Mouse (Mus musculus) T-helper 17 cell (primary cell): ENCODE measurements around the gene Olfr1177-ps.

Source experiments
- in situ Hi-C, 2 experiments: fragments of 300-600 bp; cut with MboI, MseI; formaldehyde crosslinking; loops; 1 replicate in 1 of 2; 2 replicates in 1 of 2; pipeline ENCODE4 v1.15.1; 2025; ENCODE audit warnings: high pct_unique_total_duplicates in 2 of 2

Olfr1177-ps gene

DNA sequence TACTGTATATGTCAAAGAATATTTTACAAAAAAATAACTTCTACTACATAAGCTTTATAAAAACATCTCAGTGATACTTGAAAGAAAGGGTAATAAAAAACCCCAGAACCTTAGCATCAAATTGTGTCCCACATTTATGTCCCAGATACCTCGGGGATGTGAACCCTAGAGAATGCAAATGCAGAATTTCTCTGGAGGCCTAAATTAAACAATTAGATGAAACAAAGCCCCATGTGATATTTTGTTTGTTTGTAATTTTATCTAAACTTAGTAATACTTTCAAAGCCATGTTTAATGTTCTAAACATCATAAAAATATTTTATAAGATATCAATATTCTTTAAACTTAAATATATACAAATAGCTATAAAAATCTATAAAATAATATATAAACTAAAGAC, at the start of gene Olfr1177-ps:
Olfr1177-ps (minus strand) TSS at position 101 of the 400 bp plus-strand sequence.
- in situ Hi-C loops, result no loop called here

- in situ Hi-C loops, result no loop called here
Measured at GRCm38 (mm10) chr2:88386762-88387161, 40.5 kb upstream of the Olfr1177-ps start, which contains the start of gene Olfr1178. Olfr1178 (plus strand) TSS chr2:88387062.

DNA sequence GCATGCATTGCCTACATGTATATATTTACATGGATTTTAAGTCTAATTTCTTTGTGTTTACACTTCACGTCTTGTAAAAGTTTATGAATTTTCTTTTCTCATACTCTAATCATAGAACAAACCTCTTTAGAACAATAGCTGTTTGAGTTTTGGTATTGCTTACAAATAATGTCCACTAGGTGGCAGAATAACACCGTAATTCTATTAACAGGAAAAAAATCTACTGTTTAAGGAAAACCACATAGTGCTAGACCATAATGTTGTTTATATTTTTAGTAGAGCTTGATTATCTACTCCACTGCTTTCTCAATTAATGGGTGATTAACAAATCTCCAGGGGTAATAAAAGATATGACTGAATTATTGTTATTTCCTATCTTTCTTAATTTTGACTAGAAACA, 10.0 kb upstream of the Olfr1177-ps start:
- in situ Hi-C loops, result loop anchor here in 1 of 2 experiments (10.0 to 25.0 kb wide), 3 partner anchors 1108 to 1981 kb away; partner anchors contain the start of gene Olfr1506

- in situ Hi-C loops, result no loop called here
Measured at GRCm38 (mm10) chr2:88336421-88336820, 9.9 kb downstream of the Olfr1177-ps start, which contains the start of gene Olfr1176. Olfr1176 (plus strand) TSS chr2:88336721.

DNA sequence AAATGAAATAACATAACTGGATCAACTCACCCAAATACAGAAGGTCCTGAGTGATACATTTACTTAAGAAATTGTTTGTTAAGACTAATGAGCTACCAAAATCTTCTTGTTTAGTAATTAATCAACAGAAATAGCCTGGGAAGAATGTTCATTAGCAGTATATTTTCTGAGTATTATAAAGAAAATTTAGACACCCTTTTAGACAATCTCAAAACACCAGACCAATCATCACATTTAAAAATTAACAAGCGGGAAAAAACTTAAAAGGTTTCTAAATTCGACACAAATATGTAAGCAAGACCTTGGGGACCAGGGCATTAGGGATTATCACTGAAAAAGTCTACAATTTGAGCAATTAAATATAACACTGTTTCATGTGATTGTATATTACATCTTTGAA, 19.2 kb downstream of the Olfr1177-ps start, which contains the start of gene Olfr1175-ps:
Olfr1175-ps (minus strand) TSS at position 101 of the 400 bp plus-strand sequence.
- in situ Hi-C loops, result no loop called here

GRCm38 (mm10) chr2:88315035-88315434, 31.3 kb downstream of the Olfr1177-ps start, which contains the start of gene Olfr1174-ps:
Olfr1174-ps (minus strand) TSS chr2:88315135.
- in situ Hi-C loops, result no loop called here
